Mouse (Mus musculus) 3134 (cell line): ENCODE measurements around the gene Evx1.

Experiments
- DNase-seq: peaks from one replicate; pipeline ENCODE4 v3.0.0-alpha.2; 2011; ENCODE audit warnings: low spot score; ENCODE audit not compliant: insufficient read length; ENCODE audit errors: extremely low read depth

The Evx1 gene

GRCm38 (mm10) chr6:52290186-52290585, 23.1 kb upstream of the Evx1 start:
- no peak for DNase-seq

GRCm38 (mm10) chr6:52291021-52291860, 22.1 kb upstream of the Evx1 start:
- DNase-seq, result no peak

GRCm38 (mm10) chr6:52292328-52292727, 21.0 kb upstream of the Evx1 start:
- no peak for DNase-seq

GRCm38 (mm10) chr6:52294616-52295015, 18.7 kb upstream of the Evx1 start:
- no peak for DNase-seq

GRCm38 (mm10) chr6:52298511-52298910, 14.8 kb upstream of the Evx1 start:
- no peak for DNase-seq

GRCm38 (mm10) chr6:52300806-52301205, 12.5 kb upstream of the Evx1 start:
- DNase-seq, result no peak

GRCm38 (mm10) chr6:52303426-52303825, 9.9 kb upstream of the Evx1 start:
- DNase-seq, result no peak

- no peak for DNase-seq
These were observed 7.4 kb upstream of the Evx1 start for GRCm38 (mm10) chr6:52305877-52306389.

GRCm38 (mm10) chr6:52309766-52310165, 3.5 kb upstream of the Evx1 start:
- DNase-seq, result no peak

GRCm38 (mm10) chr6:52310366-52310765, 2.9 kb upstream of the Evx1 start:
- no peak for DNase-seq

GRCm38 (mm10) chr6:52311661-52312557, 1.4 kb upstream of the Evx1 start:
- DNase-seq, result no peak

- DNase-seq, result no peak
These were observed 761 bp upstream of the Evx1 start for GRCm38 (mm10) chr6:52312558-52312915.

GRCm38 (mm10) chr6:52314304-52315100, 1.2 kb downstream of the Evx1 start:
- no peak for DNase-seq

- no peak for DNase-seq
These were observed 2.4 kb downstream of the Evx1 start for GRCm38 (mm10) chr6:52315441-52316412.

GRCm38 (mm10) chr6:52316413-52317184, 3.3 kb downstream of the Evx1 start:
- DNase-seq, result no peak

- no peak for DNase-seq
These were observed 4.3 kb downstream of the Evx1 start for GRCm38 (mm10) chr6:52317461-52318180.

GRCm38 (mm10) chr6:52318271-52318670, 5.0 kb downstream of the Evx1 start:
- no peak for DNase-seq
